Mouse (Mus musculus) neural tube, embryonic 15.5 days (tissue): Measurements from ENCODE around the gene Cd68. TPM values are rescaled to one million over a fixed set of nuclear protein-coding genes. Genes with fewer than 3 reads are reported as not detected.
"Not testable (repeated sequence)": the region's sequence is repeated elsewhere in the genome, so short reads cannot be mapped to it uniquely, and the experiment has no call there.

Experiments used
- ATAC-seq: fragments of 200-750 bp; cut with Nextera tagmentation; 2 replicates; pipeline ENCODE4 v1.8.0; 2017; ENCODE audit warnings: mild to moderate bottlenecking, moderate TSS enrichment, moderate library complexity; ENCODE audit not compliant: low FRiP score
- H3K27ac ChIP-seq: fragments of 300-500 bp; sonication (generic); replicated peaks from 2 replicates; pipeline ENCODE4 v1.5.1; 2015; ENCODE audit warnings: mild to moderate bottlenecking, inconsistent platforms
- H3K27me3 ChIP-seq: fragments of 300-500 bp; sonication (generic); replicated peaks from 2 replicates; pipeline ENCODE4 v1.6.1; 2015; ENCODE audit warnings: inconsistent platforms
- H3K36me3 ChIP-seq: fragments of 300-500 bp; sonication (generic); 2 replicates; pipeline ENCODE4 v1.6.1; 2015; ENCODE audit warnings: inconsistent platforms
- H3K4me1 ChIP-seq: fragments of 300-500 bp; sonication (generic); 2 replicates; pipeline ENCODE4 v1.6.1; 2015; ENCODE audit warnings: inconsistent platforms
- H3K4me2 ChIP-seq: fragments of 300-500 bp; sonication (generic); 2 replicates; pipeline ENCODE4 v1.6.1; 2015; ENCODE audit warnings: inconsistent platforms, mild to moderate bottlenecking, moderate library complexity
- H3K4me3 ChIP-seq: fragments of 300-500 bp; sonication (generic); replicated peaks from 2 replicates; pipeline ENCODE4 v1.5.1; 2015; ENCODE audit warnings: mild to moderate bottlenecking, inconsistent platforms
- H3K9ac ChIP-seq: fragments of 300-500 bp; sonication (generic); replicated peaks from 2 replicates; pipeline ENCODE4 v1.6.1; 2015; ENCODE audit warnings: mild to moderate bottlenecking, inconsistent platforms
- H3K9me3 ChIP-seq: fragments of 300-500 bp; sonication (generic); replicated peaks from 2 replicates; pipeline ENCODE4 v1.6.1; 2016; ENCODE audit warnings: inconsistent platforms
- WGBS: fragments of 180-500 bp; shearing (Covaris S2); methylation state at CpG from one replicate; pipeline ENCODE4 v1.1.7; 2015; ENCODE audit warnings: mixed read lengths; 5-methylcytosine and 5-hydroxymethylcytosine counted together
- polyA plus RNA-seq: library from polyadenylated mRNA; unstranded; fragments of >200 nt; fragmentation: Nextera tagmentation; extraction: Ambion mirVana; gene quantifications from 2 replicates; pipeline ENCODE4 v1.2.1, GENCODE M21; 2015

Cd68 gene
- polyA plus RNA-seq, 1 experiment from 2014 or later, result 9.0 TPM

DNA sequence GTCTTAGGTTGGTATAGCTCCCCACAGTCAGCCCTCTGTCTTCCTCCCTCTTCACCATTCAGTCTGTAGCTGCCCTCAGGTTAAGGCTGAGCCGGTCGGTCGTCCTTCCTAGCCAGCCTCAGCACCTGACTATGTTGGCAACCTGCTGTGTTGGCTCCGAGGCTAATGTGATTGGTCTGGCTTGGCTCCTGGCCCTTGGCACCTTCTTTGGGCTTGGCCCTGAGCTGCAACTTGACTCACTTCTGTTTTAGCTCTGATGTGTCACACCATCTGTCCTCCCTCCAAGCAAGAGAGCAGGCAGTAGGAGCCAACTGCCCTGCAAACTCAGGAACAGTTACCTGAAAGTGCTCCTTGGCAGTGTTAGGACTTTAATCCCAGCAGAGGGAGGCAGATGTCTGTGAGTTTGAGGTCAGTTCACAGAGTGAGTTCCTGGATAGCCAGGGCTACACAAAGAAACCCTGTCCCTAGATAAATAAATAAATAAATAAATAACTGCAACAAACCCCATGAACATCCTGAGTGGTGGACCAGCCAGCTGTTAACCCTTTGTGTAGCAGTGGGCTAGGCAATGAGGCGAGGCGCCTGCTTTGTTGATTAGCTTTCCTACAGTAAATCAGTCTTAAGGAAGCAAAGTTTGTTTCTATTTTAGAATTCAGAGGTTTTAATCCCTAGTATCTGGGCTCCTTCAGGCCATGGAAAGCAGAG, 41.0 kb upstream of the Cd68 start:
- no peaks in the 10 kb centered on the region for H3K27me3 ChIP-seq
- ATAC-seq, result no peak
- no peaks in the 10 kb centered on the region for H3K36me3 ChIP-seq
- no peak overlapping the region for H3K27ac ChIP-seq
- WGBS, result 48% methylated on average over 6 of the region's 6 CpGs
- H3K9me3 ChIP-seq, result no peaks in the 10 kb centered on the region
- H3K4me2 ChIP-seq, result no peak overlapping the region
- H3K4me3 ChIP-seq, result no peak overlapping the region
- H3K4me1 ChIP-seq, result 0 out of 2 replicates have a peak, but pooled peaks cover 3% of the 10 kb centered on the region
- H3K9ac ChIP-seq, result no peak overlapping the region

DNA sequence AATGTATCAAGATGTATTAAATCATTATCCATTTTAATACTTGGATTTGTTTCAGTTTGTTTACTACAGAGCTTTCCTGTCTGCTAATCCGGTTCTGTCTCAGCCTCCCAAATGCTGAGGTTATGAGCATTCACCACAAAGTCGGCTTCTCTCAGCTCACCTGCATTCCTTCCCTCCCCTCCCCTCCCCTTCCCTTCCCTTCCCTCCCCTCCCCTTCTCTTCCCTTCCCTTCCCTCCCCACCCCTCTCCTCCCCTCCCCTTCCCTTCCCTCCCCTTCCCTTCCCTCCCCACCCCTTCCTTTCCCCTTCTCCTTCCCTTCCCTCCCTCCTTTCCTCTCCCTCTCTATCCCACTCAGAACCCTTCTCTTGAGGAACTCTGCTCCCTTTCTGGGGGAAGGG, 38.7 kb upstream of the Cd68 start:
- ATAC-seq, result no peak
- WGBS, result 55% methylated on average over 2 of the region's 2 CpGs
- Histone ChIP-seq H3K36me3 (no peaks in the 10 kb centered on the region), H3K27me3 (no peaks in the 10 kb centered on the region), H3K4me3 (no peak overlapping the region), H3K9me3 (no peaks in the 10 kb centered on the region), H3K4me2 (no peak overlapping the region), H3K4me1 (0 out of 2 replicates have a peak, but pooled peaks cover 3% of the 10 kb centered on the region), H3K9ac (no peak overlapping the region), H3K27ac (no peak overlapping the region)

DNA sequence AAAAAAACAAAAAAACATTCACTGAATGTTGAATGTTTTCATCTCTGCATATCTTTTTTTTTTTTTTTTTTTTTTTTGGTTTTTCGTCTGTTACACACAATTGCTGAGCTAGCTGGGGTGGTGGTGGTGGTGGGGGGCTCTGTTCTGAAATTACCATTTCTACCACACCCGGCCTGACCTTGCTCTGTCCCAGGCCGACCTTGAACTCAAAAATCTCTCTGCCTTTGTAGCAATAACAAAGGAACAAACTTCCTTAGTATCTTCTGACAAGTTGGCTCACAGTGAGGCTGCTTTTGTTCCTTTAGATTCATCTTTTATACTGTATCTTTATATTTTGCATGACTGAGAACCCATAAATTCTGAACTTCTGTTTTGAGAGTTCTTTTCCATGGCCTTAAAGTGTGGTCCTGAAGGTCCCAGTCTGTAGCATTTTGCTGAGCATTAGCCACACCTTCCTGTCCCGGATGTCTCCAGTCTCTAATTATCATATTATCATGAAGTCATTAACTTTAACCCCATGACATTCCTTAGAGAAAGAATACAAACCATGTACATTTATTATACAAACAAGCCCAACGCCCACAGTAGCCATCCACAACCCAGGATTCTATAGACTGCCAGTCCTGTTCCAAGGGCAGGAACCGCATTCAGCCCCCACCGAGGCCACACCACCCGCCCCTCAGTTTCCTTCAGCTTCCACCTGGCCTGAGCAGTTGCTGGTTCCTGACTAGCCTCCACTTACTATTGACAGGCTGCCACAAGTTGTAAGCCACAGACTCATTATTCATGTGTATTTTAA, 38.1 kb upstream of the Cd68 start:
- 73% methylated on average over 8 of the region's 8 CpGs for WGBS
- Histone ChIP-seq H3K4me1 (0 out of 2 replicates have a peak, but pooled peaks cover 3% of the 10 kb centered on the region), H3K9ac (no peak overlapping the region), H3K36me3 (no peaks in the 10 kb centered on the region), H3K4me2 (no peak overlapping the region), H3K27ac (no peak overlapping the region), H3K27me3 (no peaks in the 10 kb centered on the region), H3K4me3 (no peak overlapping the region), H3K9me3 (no peaks in the 10 kb centered on the region)
- ATAC-seq, result no peak

DNA sequence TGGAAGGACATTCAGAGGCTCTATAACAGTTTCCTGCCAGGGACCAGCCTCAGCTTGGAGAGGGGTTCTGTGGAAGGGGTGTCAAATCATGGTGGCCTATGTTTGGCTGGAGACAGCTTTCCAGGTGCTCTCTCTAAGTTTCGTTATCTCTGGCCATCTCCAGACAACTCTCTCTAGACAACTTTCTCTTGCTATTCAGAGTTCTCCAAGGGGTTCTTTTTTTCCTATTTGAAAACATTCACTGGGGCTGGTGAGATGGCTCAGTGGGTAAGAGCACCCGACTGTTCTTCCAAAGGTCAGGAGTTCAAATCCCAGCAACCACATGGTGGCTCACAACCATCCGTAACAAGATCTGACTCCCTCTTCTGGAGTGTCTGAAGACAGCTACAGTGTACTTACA, 37.4 kb upstream of the Cd68 start:
- H3K27me3 ChIP-seq, H3K4me1 ChIP-seq, ATAC-seq, H3K27ac ChIP-seq, H3K9me3 ChIP-seq, H3K4me2 ChIP-seq, H3K4me3 ChIP-seq, H3K36me3 ChIP-seq, H3K9ac ChIP-seq: not testable (repeated sequence)
- 72% methylated on average over 3 of the region's 3 CpGs for WGBS

DNA sequence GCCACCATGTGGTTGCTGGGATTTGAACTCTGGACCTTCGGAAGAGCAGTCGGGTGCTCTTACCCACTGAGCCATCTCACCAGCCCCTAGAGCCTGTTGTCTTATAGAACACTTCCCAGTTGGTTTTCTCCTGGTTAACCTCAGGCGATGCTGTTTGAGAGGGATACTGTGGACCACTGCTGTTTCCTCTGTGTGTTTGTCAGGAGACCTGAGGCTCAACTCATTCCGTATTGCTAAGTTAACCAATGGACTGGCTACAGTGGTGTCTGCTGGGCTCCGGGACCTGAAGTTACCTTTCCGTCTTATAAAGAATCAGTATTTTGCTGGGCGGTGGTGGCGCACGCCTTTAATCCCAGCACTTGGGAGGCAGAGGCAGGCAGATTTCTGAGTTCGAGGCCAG, 36.9 kb upstream of the Cd68 start:
- 96% methylated on average over 10 of the region's 10 CpGs for WGBS
- not testable (repeated sequence) for H3K9ac ChIP-seq, ATAC-seq, H3K4me2 ChIP-seq, H3K27ac ChIP-seq, H3K4me3 ChIP-seq, H3K27me3 ChIP-seq, H3K36me3 ChIP-seq, H3K9me3 ChIP-seq, H3K4me1 ChIP-seq

DNA sequence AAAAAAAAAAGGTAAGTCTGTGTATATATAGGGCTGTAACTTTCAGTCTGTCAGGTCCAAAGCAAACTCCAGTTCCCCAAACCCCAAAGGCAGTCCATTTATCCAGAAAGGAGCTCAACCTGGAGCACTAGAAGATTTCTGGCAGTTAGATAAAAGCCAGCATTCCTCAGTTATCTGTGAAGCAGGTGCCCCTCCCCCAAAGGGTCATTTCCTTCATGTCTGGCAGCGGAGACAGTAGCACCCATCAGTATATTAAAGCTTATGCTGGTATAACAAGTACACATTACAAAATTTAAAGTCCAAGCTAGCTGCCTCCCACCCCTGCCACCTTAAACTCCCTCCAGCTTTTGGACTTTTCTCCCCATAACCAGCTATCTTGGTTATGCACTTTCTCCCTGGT, 33.6 kb upstream of the Cd68 start:
- no peak overlapping the region for H3K4me3 ChIP-seq
- no peak overlapping the region for H3K9ac ChIP-seq
- peaks cover 15% of the 10 kb centered on the region for H3K4me1 ChIP-seq
- no peak for ATAC-seq
- no peaks in the 10 kb centered on the region for H3K36me3 ChIP-seq
- no peak overlapping the region for H3K4me2 ChIP-seq
- WGBS, result 84% methylated on average over 1 of the region's 1 CpGs
- no peaks in the 10 kb centered on the region for H3K9me3 ChIP-seq
- H3K27ac ChIP-seq, result no peak overlapping the region
- H3K27me3 ChIP-seq, result no peaks in the 10 kb centered on the region

DNA sequence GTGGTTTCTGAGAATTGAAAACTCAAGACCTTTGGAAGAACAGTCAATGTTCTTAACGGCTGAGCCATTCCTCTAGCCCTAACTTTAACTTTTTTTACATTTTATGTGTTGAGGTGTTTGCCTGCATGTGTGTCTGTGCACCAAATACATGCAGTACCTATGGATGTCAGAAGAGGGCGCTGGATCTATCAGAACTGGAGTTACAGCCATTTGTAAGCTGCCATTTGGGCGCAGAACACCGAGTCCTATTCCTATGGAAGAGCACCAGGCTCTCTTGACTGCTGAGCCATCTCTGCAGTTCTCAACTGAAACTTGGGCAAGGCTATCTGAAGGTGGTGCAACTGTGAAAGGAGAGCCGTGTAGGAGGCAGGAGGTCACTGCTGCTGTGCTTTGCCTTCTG, 32.6 kb upstream of the Cd68 start:
- no peak overlapping the region for H3K27ac ChIP-seq
- H3K9ac ChIP-seq, result no peak overlapping the region
- 77% methylated on average over 5 of the region's 5 CpGs for WGBS
- no peak overlapping the region for H3K4me2 ChIP-seq
- no peaks in the 10 kb centered on the region for H3K36me3 ChIP-seq
- H3K9me3 ChIP-seq, result no peaks in the 10 kb centered on the region
- no peak overlapping the region for H3K4me3 ChIP-seq
- no peak for ATAC-seq
- H3K27me3 ChIP-seq, result no peaks in the 10 kb centered on the region
- peaks cover 15% of the 10 kb centered on the region for H3K4me1 ChIP-seq

DNA sequence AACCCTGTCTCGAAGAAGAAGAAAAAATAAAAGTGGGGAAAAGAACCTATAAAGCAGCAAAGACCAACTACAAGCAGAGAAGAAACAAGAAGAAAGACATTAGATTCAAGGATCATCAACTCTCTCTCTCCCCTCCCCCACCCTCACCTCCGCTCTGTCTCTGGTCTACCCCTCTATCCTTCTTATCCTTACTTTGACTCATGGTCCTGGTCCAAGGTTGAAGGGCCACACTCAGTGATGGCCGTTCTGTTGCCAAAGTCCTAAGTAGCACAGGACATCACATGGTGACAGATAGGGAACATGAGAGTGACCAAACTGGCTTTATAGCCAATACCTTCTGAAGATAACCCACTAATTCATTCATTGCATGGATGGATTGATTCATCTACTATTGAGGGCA, 31.4 kb upstream of the Cd68 start:
- Histone ChIP-seq H3K4me1 (peaks cover 15% of the 10 kb centered on the region), H3K27me3 (no peaks in the 10 kb centered on the region), H3K9ac (no peak overlapping the region), H3K36me3 (no peaks in the 10 kb centered on the region), H3K27ac (no peak overlapping the region), H3K4me3 (no peak overlapping the region), H3K4me2 (no peak overlapping the region), H3K9me3 (no peaks in the 10 kb centered on the region)
- no peak for ATAC-seq
- WGBS, result 97% methylated on average over 3 of the region's 3 CpGs

DNA sequence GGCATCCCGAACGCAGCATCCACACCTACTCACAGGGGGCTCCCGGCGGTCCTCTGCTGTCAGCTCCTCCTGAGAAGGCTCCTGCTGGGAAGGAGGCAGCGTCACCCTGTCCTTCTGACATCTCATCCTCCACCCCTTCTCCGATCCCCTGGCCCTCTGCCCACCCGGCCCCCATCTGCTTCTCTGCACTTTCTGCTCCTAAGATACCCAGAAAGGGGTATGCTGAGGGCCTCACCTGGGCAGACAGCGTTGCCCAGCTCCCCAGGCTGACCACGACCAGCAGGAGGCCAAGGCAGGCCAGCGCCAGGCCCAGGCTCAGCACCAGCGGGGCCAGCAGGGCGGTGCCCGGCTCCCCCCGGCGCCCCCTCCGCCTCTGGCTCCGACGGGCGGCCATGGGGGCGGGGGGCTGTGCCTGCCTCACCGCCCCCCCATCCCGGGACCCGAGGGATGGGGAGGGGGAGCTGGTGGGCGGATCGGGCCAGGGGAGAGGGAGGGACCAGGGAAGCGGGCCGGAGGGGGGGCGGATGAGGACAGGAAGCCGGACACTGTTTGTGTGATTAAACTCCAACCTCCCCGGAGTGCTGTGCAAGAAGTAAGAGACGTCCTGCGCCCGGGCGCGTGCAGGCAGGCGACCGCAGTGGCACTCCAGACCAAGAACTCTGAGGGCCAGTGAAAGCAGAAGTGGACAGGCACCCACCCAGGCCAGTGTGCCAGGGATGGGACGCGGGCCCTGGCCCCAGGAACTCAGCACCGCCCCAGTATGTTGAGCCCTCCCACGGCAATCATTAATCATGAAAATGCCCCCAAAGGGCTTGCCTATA, 29.6 kb upstream of the Cd68 start, which contains the start of the genes Tnfsf12 and Tnfsfm13:
TSS of gene Tnfsf12 (minus strand) at position 489 of the 821 bp plus-strand sequence.
TSS of gene Tnfsfm13 (minus strand) at position 738 of the 821 bp plus-strand sequence.
- Histone ChIP-seq H3K4me3 (peak within 1 kb of the TSS; percentile 47), H3K9me3 (no peaks in the 10 kb centered on the region), H3K36me3 (no peaks in the 10 kb centered on the region), H3K27ac (peak within 1 kb of the TSS; percentile 33; the same call in 1 of the 2 replicates), H3K27me3 (no peaks in the 10 kb centered on the region), H3K9ac (peak within 1 kb of the TSS; percentile 63), H3K4me2 (peak within 1 kb of the TSS; percentile 92), H3K4me1 (peaks cover 15% of the 10 kb centered on the region)
- WGBS, result 4% methylated on average over 32 of the region's 41 CpGs
- ATAC-seq, result peak; percentile 31; the same call in 1 of the 2 replicates

DNA sequence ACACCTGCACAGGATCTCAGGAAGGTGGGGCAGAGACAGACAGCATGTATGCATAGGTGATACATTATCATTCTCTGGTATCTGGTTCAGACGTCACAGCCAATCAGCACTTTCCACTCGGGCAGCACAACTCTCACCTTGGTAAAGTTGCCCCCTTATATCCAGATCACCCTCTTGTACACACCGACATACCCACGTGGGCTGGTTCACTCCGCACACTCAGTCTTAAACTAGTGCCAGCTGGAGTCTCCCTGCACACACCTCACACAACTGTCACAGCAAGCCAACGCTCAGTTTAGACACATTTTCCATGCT, 29.1 kb upstream of the Cd68 start:
- no peaks in the 10 kb centered on the region for H3K9me3 ChIP-seq
- peak overlapping the region; percentile 47 for H3K4me3 ChIP-seq
- H3K36me3 ChIP-seq, result no peaks in the 10 kb centered on the region
- no peaks in the 10 kb centered on the region for H3K27me3 ChIP-seq
- peaks cover 15% of the 10 kb centered on the region for H3K4me1 ChIP-seq
- no peak overlapping the region for H3K27ac ChIP-seq
- 30% methylated on average over 6 of the region's 6 CpGs for WGBS
- peak overlapping the region; percentile 92 for H3K4me2 ChIP-seq
- no peak for ATAC-seq
- peak overlapping the region; percentile 63 for H3K9ac ChIP-seq

DNA sequence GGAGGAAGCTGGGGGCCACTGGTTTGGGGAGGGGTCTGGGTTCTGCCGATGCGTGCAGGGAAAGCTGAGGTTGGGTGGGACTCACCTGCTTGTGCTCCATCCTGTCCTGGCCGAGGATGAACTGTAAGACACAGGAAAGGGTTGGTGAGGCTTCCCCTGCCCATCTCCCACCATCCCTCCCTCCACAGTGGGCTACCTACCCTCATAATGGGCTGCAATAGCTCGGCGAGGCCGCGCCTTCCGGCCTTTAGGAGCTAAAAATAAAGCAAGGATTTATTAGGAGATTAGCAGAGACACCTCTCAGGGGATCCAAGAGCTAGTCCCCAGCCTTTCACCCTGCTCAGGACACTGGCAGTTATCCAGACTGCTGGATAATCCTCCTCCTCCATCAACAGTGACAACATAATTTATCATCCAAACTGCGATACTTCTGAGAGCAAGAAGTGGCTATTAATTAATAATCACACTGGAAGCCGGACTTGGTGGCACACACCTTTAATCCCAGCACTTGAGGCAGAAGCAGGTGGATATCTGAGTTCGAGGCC, 27.5 kb upstream of the Cd68 start:
- Histone ChIP-seq H3K27ac (no peak overlapping the region), H3K9ac (no peak overlapping the region), H3K4me1 (peaks cover 15% of the 10 kb centered on the region), H3K27me3 (no peaks in the 10 kb centered on the region), H3K36me3 (no peaks in the 10 kb centered on the region), H3K4me3 (no peak overlapping the region), H3K4me2 (no peak overlapping the region), H3K9me3 (no peaks in the 10 kb centered on the region)
- ATAC-seq, result no peak
- 60% methylated on average over 11 of the region's 11 CpGs for WGBS
